In the genomic region with DNA sequence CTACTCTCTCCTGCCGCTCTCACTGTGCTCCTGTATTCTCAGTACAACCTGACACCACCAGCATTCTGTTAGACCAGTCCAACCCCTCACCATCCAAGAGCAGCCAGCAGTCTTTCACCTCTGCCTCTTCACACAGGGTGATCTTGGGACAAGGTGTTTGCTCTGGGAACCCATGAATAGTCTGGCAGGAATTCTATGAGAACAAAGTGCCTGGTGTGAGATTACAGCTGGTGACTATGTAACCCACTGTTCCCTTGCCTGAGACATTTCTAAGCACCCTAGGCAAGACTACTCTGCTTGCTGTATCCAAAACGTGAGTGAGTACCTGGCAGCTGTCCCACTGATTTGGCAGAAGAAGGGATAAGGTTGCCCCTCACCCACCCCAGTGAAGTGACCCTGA, we compare ENCODE assay signal across 9 mouse cellular contexts. TPM values are rescaled to one million over a fixed set of nuclear protein-coding genes. Genes with fewer than 3 reads are reported as not detected.
A peak's percentile ranks its signal among the peaks of the same experiment; 100 is the strongest.
DNase-seq lines count a peak whose midpoint lies in the region; ATAC-seq and TF ChIP-seq lines count a peak whose summit lies in the region.
"Had no signal": no experiment of that assay in that cellular context is flagged by ENCODE, and none has a peak within 500 bp of the region (broad histone marks: within the 10 kb centered on the region; RNA-seq: fewer than 3 reads in every experiment).

No protein-coding gene starts in this region.

- intact Hi-C loops in gastrocnemius, adult 2 months (cut with DNase I) = loop anchor here (2.0 kb wide), 1 partner anchor 68 kb away; no protein-coding TSS in a partner anchor

- H3K9ac ChIP-seq in liver, embryonic 13.5 days = no peak overlapping the region
- H3K9ac ChIP-seq in neural tube, embryonic 15.5 days (replicated peaks) = no peak overlapping the region

- H3K27me3 ChIP-seq in liver, embryonic 13.5 days = no peaks in the 10 kb centered on the region
- no peaks in the 10 kb centered on the region for H3K27me3 ChIP-seq in neural tube, embryonic 15.5 days (replicated peaks)

- H3K4me3 ChIP-seq in gastrocnemius, adult 2 months = no peak overlapping the region
- no peak overlapping the region for H3K4me3 ChIP-seq in liver, embryonic 13.5 days (replicated peaks)
- no peak overlapping the region for H3K4me3 ChIP-seq in neural tube, embryonic 15.5 days (replicated peaks)

- WGBS in liver, embryonic 13.5 days (ENCODE audit: insufficient replicate concordance) = 64% methylated on average over 2 of the region's 2 CpGs
- 66% methylated on average over 2 of the region's 2 CpGs for WGBS in neural tube, embryonic 15.5 days

- H3K27ac ChIP-seq in gastrocnemius, adult 2 months = peak overlapping the region; percentile 96; the same call in 1 of the 2 replicates
- H3K27ac ChIP-seq in liver, embryonic 13.5 days = peak overlapping the region; percentile 92; the same call in 1 of the 2 replicates
- H3K27ac ChIP-seq in neural tube, embryonic 15.5 days (replicated peaks) = no peak overlapping the region

- no peaks in the 10 kb centered on the region for H3K9me3 ChIP-seq in liver, embryonic 13.5 days (replicated peaks)
- no peaks in the 10 kb centered on the region for H3K9me3 ChIP-seq in neural tube, embryonic 15.5 days (replicated peaks)

- no peak for ATAC-seq in liver, embryonic 13.5 days (ENCODE audit: low read depth)
- ATAC-seq in neural tube, embryonic 15.5 days (ENCODE audit: low FRiP score) = no peak

- no peak for DNase-seq in gastrocnemius, adult 2 months
- DNase-seq in gastrocnemius, adult 8-10 months (ENCODE audit: low spot score in 2 of 2) = no peak
- DNase-seq in testis, postnatal 10 days (ENCODE audit: low spot score) = peak; percentile 68
- DNase-seq in testis, postnatal 14 days (ENCODE audit: low spot score) = no peak
- no peak for DNase-seq in liver, embryonic 13.5 days
- no peak for DNase-seq in ovary, postnatal 14 days (ENCODE audit: low spot score)
- DNase-seq in urinary bladder, postnatal 4 days (ENCODE audit: low spot score in 2 of 2) = no peak
- DNase-seq: left cerebral cortex, postnatal 4 days had no signal

- H3K4me1 ChIP-seq in liver, embryonic 13.5 days (replicated peaks) = peaks cover 67% of the 10 kb centered on the region
- H3K4me1 ChIP-seq in neural tube, embryonic 15.5 days = peaks cover 31% of the 10 kb centered on the region

- H3K4me2 ChIP-seq in liver, embryonic 13.5 days = no peak overlapping the region
- H3K4me2 ChIP-seq in neural tube, embryonic 15.5 days = no peak overlapping the region

- peaks cover 53% of the 10 kb centered on the region for H3K36me3 ChIP-seq in liver, embryonic 13.5 days
- peaks cover 47% of the 10 kb centered on the region for H3K36me3 ChIP-seq in neural tube, embryonic 15.5 days

- no peak for TF ChIP-seq CTCF in gastrocnemius, adult 2 months (IDR thresholded peaks at IDR 0.05)

RNA-seq across cellular contexts. Expression of a gene that starts 1.2 kb away (rescaled TPM):
- total RNA-seq in gastrocnemius, adult 2 months (2021) = 10 to 100 TPM; 16.4 to 21.5 TPM
- total RNA-seq in gastrocnemius, adult 8-10 months (2022) = 10 to 100 TPM; 10.8 to 19.0 (median 15.8) TPM
- polyA plus RNA-seq in liver, embryonic 13.5 days (2015; fragmentation: Nextera tagmentation; extraction: Ambion mirVana) = 60.4 and 68.0 TPM in 2 replicates
- polyA plus RNA-seq in neural tube, embryonic 15.5 days (2015; fragmentation: Nextera tagmentation; extraction: Ambion mirVana) = 75.0 and 81.5 TPM in 2 replicates

RNA-seq across cellular contexts. Expression of a gene that starts 40.3 kb away (rescaled TPM):
- total RNA-seq in gastrocnemius, adult 2 months (2021) = 1 to 10 TPM; 3.3 to 5.7 TPM
- 1 to 10 TPM; 2.8 to 3.8 (median 3.4) TPM for total RNA-seq in gastrocnemius, adult 8-10 months (2022)
- polyA plus RNA-seq in liver, embryonic 13.5 days (2015; fragmentation: Nextera tagmentation; extraction: Ambion mirVana) = 4.4 and 5.9 TPM in 2 replicates
- 14.1 and 14.4 TPM in 2 replicates for polyA plus RNA-seq in neural tube, embryonic 15.5 days (2015; fragmentation: Nextera tagmentation; extraction: Ambion mirVana)
